Mouse (Mus musculus) midbrain, embryonic 11.5 days (tissue): ENCODE results near the gene Olfr218. TPM values are rescaled to one million over a fixed set of nuclear protein-coding genes. Genes with fewer than 3 reads are reported as not detected.

Source experiments
- ATAC-seq: fragments of 200-750 bp; cut with Nextera tagmentation; 2 replicates; pipeline ENCODE4 v1.8.0; 2017; ENCODE audit warnings: moderate TSS enrichment, moderate library complexity; ENCODE audit not compliant: low FRiP score
- DNase-seq: peaks from one replicate; pipeline ENCODE4 v3.0.0; 2015; ENCODE audit warnings: low spot score; ENCODE audit errors: missing footprints
- H3K27ac ChIP-seq: fragments of 300-500 bp; sonication (generic); 2 replicates; pipeline ENCODE4 v1.5.1; 2014; ENCODE audit warnings: low read depth, low read length
- H3K27me3 ChIP-seq: fragments of 300-500 bp; sonication (generic); 2 replicates; pipeline ENCODE4 v1.6.1; 2014; ENCODE audit warnings: mild to moderate bottlenecking, low read length, moderate library complexity, mixed read lengths; ENCODE audit not compliant: control insufficient read depth, insufficient read depth
- H3K36me3 ChIP-seq: fragments of 300-500 bp; sonication (generic); 2 replicates; pipeline ENCODE4 v1.6.1; 2014; ENCODE audit warnings: mild to moderate bottlenecking, low read length, moderate library complexity, mixed read lengths; ENCODE audit not compliant: control insufficient read depth, insufficient read depth
- H3K4me1 ChIP-seq: fragments of 300-500 bp; sonication (generic); 2 replicates; pipeline ENCODE4 v1.6.1; 2014; ENCODE audit warnings: low read length; ENCODE audit not compliant: control insufficient read depth, insufficient read depth
- H3K4me2 ChIP-seq: fragments of 300-500 bp; sonication (generic); 2 replicates; pipeline ENCODE4 v1.6.1; 2014; ENCODE audit warnings: mild to moderate bottlenecking, moderate library complexity
- H3K4me3 ChIP-seq: fragments of 300-500 bp; sonication (generic); 2 replicates; pipeline ENCODE4 v1.5.1; 2014; ENCODE audit warnings: low read depth, low read length
- H3K9ac ChIP-seq: fragments of 300-500 bp; sonication (generic); 2 replicates; pipeline ENCODE4 v1.6.1; 2014; ENCODE audit warnings: low read length
- H3K9me3 ChIP-seq: fragments of 300-500 bp; sonication (generic); 2 replicates; pipeline ENCODE4 v1.6.1; 2016; ENCODE audit warnings: low read length; ENCODE audit not compliant: control insufficient read depth
- WGBS: fragments of 180-500 bp; shearing (Covaris S2); extraction: QIAGEN DNeasy Blood & Tissue Kit; methylation state at CpG from one replicate; pipeline ENCODE4 v1.1.7; 2014; 5-methylcytosine and 5-hydroxymethylcytosine counted together
- polyA plus RNA-seq: library from polyadenylated mRNA; unstranded; fragments of >200 nt; fragmentation: Nextera tagmentation; extraction: Ambion mirVana; gene quantifications from 2 replicates; pipeline ENCODE4 v1.2.1, GENCODE M21; 2014

Gene Olfr218
- polyA plus RNA-seq, 1 experiment from 2014 or later: not detected

DNA sequence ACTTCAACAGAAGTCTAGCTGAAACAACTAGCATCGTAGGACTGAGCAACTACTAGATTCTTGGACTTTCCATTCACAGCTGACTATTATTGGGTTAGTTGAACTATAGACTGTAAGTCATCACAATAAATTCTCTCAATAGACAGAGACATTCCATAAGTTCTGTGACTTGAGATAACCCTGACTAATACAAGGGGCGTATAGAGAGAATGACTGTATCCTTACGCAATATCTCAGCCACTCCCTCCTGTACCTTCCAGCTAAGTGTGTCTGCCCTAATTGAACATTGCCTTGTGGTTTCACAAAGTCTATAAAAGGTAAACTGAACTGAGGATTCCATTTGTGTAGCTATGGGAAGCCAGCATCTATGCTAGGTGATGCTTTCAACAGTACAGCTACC lies 52.3 kb downstream of the Olfr218 start:
- no peak overlapping the region for H3K4me2 ChIP-seq
- no peak overlapping the region for H3K27ac ChIP-seq
- no peaks in the 10 kb centered on the region for H3K36me3 ChIP-seq
- ATAC-seq (no peak), DNase-seq (no peak)
- H3K27me3 ChIP-seq: no peaks in the 10 kb centered on the region
- H3K4me1 ChIP-seq: no peaks in the 10 kb centered on the region
- 91% methylated on average over 3 of the region's 3 CpGs for WGBS
- no peak overlapping the region for H3K9ac ChIP-seq
- H3K4me3 ChIP-seq: no peak overlapping the region
- no peaks in the 10 kb centered on the region for H3K9me3 ChIP-seq

Other genes starting within 250 kb of the Olfr218 start
- gene Olfr16, start 247.4 kb upstream of the Olfr218 start, polyA plus RNA-seq: not detected in 2 replicates
- not detected in 2 replicates for gene Olfr1408, start 60.4 kb upstream of the Olfr218 start, polyA plus RNA-seq
- not detected in 2 replicates for gene Olfr1406, start 7.2 kb upstream of the Olfr218 start, polyA plus RNA-seq
- gene Olfr1404, start 14.6 kb downstream of the Olfr218 start, polyA plus RNA-seq: not detected in 2 replicates
- gene Fcer1a, start 29.4 kb downstream of the Olfr218 start, polyA plus RNA-seq: not detected in 2 replicates
- gene Olfr418, start 68.2 kb downstream of the Olfr218 start, polyA plus RNA-seq: not detected in 2 replicates
- gene Mptx2, start 80.0 kb downstream of the Olfr218 start, polyA plus RNA-seq: not detected in 2 replicates
- gene Ackr1, start 135.9 kb downstream of the Olfr218 start, polyA plus RNA-seq: 3.5 and 5.4 TPM in 2 replicates
- gene Aim2, start 153.1 kb downstream of the Olfr218 start, polyA plus RNA-seq: 4.1 and 6.6 TPM in 2 replicates
- gene Cadm3, start 169.9 kb downstream of the Olfr218 start, polyA plus RNA-seq: 19.4 and 22.9 TPM in 2 replicates